Mouse (Mus musculus): Measurements from ENCODE around the gene Prickle1.

Gene Prickle1

GRCm38 (mm10) chr15:93539415-93539814 lies 56.3 kb downstream of the Prickle1 start:
- no peak for DNase-seq (ENCODE audit: low spot score in 2 of 2)

DNA sequence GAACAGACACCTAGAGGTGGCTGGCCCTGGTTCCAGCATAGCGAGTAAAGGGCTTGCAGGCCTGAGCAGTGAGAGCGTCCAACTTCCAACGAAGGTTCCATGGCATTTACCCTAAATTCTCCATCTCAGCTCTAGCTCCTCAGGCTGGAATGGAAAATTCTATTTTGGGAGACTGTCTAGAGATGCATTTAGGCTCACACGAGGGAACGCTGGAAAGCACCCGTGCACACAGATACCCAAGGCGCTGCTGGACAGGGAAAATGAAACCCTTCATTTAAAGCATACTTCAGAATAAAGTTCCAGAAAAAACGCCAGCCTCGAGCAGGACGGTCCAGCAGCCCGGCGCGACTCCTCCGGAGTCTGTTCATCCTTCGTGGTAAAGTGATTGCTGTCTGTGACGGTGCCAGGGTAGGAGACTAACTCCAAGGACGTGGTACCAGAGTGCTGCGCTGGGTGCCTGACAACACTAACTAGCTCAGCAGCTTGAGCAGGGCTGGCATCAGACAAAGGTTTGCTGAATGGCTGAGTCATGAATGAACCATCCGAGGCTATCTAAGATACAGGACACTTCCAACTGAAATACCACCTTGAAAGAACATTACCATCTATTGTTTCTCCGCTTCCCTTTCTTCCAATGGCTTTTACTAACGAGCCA lies 57.0 kb downstream of the Prickle1 start:
- DNase-seq (ENCODE audit: low spot score in 2 of 2) = no peak

GRCm38 (mm10) chr15:93537745-93538144 lies 57.9 kb downstream of the Prickle1 start:
- no peak for DNase-seq (ENCODE audit: low spot score in 2 of 2)

- DNase-seq (ENCODE audit: low spot score in 2 of 2) = no peak
Observed at GRCm38 (mm10) chr15:93536191-93536590, 59.5 kb downstream of the Prickle1 start.

- DNase-seq (ENCODE audit: low spot score in 2 of 2) = no peak
Observed at GRCm38 (mm10) chr15:93530703-93531032, 65.0 kb downstream of the Prickle1 start.

DNA sequence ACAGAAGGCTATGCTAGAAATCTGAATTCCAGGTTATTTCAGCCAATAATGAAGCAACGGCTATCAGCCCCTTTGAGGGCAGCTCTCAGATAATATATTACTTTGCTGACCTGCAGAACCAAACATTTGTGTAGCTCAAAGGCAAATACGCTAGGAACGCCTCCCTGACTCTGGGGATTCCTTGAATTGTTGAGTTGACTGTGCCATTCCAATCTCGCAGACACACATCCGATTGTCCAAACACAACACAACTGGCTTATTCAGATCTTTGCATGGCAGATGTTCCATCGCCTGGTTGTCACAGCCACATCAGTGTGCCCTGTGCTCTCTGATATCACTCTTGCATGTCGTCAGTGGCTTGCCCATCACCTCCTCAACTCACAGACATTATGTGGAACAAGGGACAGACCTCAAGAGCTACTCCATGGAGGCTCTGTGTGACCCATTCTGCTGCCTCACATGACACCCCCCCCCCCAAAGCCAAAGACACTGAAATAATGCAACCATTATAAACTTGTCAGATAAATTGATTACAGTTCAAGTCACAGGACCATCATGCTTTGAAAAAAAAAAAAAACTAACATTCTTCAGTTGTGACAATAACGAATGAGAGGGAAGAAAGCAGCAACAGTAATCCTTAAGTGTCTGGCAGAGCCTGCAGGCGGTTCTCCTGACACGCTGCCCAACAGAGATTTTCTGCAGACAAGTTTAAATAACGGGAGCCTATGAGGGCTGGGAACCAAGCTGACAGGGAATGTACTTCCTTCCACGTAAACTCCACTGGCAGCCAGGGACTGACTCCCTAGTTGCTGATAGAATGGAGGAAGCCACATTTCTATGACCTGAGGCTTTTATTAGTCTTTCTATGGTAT lies 65.6 kb downstream of the Prickle1 start:
- no peak for DNase-seq (ENCODE audit: low spot score in 2 of 2)

- no peak for DNase-seq (ENCODE audit: low spot score in 2 of 2)
Observed at GRCm38 (mm10) chr15:93525305-93525917, 70.3 kb downstream of the Prickle1 start.

- DNase-seq (ENCODE audit: low spot score in 2 of 2) = no peak
Observed at GRCm38 (mm10) chr15:93521787-93522180, 73.9 kb downstream of the Prickle1 start.

DNA sequence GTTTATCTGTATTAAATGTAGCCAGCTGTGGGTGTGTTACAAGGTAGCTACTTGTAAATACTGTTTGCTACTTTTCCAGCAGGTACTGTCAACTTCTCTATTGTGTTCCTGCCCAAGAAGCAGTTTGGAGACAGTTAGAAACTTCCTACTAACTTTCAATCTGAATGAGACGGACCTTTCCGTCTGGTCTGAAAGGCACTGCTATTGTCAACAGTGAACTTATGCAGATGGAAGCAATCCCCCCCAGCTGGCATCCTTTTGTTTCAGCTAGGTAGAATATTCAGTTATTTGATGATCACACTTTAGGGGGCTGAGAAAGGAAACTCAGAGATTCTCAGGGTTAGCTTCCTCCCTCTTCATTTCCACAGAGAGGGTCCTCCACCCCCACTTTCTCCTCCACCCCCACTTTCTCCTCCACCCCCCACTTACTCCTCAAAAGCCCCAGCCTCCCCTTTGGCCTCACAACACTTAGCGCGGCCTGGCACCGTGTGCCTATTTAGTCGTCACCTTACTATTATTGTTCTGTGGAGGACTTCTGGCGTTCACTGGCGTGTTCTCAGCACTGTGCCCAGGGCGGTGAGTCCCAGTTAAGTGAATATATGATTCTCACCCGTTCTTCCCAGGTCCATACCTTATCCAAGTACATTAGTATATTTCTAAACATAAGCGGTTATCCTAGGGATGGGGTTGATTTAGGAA lies 74.5 kb downstream of the Prickle1 start:
- DNase-seq (ENCODE audit: low spot score in 2 of 2) = no peak

DNA sequence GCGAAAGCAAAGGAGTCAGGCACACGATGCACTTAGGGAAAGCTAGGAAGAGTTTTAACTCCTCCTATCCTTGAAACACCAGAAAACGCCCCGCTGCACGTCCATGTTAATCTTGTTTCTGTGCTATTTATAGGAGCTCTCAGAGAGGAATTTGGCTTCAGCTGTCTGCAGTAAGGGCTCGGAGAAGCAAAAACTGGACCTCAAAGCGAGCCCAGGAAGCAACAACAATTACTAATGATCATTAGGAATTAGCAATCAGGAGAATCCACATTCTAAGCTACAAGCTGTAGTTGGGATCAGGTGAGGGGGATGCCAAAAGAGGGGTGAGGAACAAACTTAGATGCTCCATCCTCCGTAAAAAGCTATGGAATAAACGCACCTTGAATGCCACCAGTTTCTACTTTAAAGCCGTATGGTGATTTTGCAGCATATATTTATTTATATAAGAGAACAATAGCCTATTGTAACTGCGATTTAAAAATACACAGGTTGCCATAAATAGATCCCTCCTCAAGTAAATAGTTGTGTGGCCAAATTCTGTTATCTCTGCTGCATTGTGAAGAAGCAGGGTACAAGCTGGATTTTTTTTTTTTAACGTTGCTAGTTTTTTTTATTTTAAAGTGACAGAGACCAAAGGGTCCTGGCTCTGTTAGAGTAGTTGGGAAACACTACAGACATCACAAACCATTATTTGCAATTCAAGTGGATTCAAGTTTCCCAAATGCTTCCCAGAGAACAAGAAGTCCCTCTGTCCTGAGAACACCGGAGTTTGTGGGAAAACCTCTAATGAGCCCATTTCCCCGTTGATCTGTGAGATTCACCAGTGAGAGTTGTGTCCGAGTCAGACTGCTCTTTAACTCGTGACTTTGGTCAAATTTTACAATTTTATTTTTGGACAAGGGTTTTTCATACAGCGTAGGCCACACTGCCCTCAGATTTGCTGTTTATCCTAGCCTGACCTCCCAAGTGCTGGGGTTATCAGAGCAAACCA lies 75.6 kb downstream of the Prickle1 start:
- DNase-seq (ENCODE audit: low spot score in 2 of 2) = no peak

GRCm38 (mm10) chr15:93518941-93519835 lies 76.5 kb downstream of the Prickle1 start:
- DNase-seq (ENCODE audit: low spot score in 2 of 2) = peak; percentile 73 to 81

DNA sequence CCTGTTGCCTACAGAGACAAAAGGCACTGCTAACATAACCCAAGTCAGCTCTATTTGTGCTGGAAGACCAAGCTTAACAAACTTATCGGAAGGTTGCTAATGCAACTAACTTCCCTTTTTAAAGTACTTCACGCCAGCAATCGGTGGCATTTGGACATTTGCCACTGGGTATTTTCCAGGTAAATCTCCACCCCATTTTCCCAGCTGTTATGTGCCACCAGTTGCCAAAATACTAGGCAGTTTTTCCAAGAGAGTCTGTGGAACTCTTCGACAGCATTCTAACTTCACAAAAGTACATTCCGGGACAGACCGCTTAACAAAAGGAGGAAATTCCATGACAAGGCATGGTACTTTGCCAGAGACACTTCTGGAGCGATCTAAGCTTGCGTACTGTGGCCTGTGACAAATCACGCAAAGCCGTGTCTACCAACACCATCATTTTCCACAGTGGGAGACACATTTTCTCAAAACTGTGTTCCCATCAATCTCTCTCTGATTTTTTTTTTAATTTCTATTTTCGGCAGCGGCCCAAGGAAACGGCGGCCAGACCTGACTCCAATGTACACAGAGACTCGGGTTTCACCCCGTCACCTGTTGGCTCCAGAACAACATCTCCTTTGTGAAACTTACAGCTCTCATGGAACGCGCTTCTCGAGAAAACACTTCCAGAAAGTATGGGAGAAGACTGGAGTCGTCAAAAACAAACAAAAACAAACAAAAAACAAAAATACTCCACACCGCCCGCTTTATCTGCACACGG lies 77.4 kb downstream of the Prickle1 start:
- DNase-seq (ENCODE audit: low spot score in 2 of 2) = peak in 1 of 2 experiments; percentile 13

- DNase-seq (ENCODE audit: low spot score in 2 of 2) = no peak
Observed at GRCm38 (mm10) chr15:93517022-93517565, 78.6 kb downstream of the Prickle1 start.

DNA sequence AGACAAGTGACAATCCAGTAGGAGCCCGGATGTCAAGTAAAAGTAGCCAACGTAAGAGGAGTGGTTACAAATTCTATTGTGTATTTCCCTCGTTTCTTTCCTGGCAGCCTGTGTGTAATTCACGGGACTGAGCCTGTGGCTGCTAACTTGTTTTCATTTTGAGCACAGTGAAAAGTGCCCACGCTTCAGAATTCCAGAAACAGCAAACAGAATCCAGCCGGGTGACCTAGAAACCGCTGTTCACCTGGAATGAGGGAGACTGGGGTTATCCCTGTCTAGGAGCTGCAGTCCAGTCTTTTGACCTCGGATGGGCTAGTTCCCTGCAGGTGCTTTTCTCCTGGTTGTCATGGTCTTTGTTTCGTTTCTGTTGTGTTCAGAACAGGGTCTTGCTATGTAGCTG lies 80.4 kb downstream of the Prickle1 start:
- DNase-seq (ENCODE audit: low spot score in 2 of 2) = no peak

DNA sequence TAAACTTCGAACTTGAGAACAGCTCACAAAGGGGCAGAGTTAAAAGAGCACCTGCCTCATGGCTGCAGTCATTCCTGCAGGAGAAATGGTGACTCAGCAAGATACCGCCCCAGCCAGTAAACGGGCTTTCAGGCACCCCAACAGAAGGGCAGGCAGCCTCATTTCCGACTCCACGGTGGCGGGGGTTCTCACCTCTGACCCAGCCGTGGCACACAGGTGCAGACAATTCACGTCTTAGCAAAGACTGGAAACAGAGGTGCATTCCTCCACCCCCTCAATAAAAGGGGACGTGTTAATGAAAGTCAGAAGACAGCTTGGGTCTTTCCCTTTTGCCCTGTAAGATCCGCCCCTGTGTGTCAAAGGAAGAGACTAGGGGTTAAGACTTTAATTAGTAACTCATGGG lies 81.8 kb downstream of the Prickle1 start:
- no peak for DNase-seq (ENCODE audit: low spot score in 2 of 2)

DNA sequence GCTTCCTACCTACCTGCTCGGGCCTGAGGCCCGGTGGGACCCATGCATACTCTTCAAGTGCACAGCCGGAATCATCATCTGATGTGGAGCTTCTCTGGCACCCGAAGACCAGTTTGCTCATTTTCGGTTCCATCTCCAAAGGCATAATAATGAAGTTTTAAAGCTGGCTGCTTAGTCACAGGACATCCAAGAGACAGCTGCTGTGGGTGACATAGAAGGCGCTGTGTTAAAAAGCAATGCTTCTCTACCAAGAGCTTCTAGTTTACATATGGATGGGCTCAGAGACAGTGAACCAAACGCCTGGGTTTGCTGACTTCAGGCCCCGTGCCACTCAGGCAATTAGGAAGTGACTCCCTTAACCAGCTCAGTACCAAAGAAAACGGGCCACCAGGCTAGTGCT lies 83.3 kb downstream of the Prickle1 start:
- DNase-seq (ENCODE audit: low spot score in 2 of 2) = no peak

- DNase-seq (ENCODE audit: low spot score in 2 of 2) = no peak
Observed at GRCm38 (mm10) chr15:93510690-93511336, 84.9 kb downstream of the Prickle1 start.

DNA sequence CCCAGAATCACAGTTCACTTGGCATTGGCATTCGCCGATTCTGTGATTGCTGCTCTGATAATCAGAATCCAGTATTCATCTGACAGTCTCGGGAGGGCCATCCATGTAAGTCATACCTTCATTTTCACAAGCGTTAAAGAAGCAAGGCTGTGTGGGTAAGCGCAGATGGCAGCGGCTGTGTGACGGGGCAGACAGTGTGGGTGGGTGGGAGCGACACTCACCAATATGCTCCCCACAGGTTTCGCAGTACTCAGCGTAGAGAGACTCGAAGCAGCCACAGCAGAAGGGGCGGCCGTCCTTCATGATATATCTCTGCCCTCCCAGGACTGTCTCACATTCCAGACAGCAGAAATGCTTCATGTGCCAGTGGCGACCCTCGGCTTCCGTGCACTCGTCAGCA lies 90.9 kb downstream of the Prickle1 start:
- DNase-seq (ENCODE audit: low spot score in 2 of 2) = no peak
